Mouse (Mus musculus) CH12F3 (cell line): Measurements from ENCODE around the gene Dolk.

Source experiments
- in situ Hi-C: fragments of 300-500 bp; cut with MboI; formaldehyde crosslinking; loops from 2 replicates; pipeline ENCODE4 v1.14.3; 2020; ENCODE audit warnings: low sequenced_read_pairs

The Dolk gene

DNA sequence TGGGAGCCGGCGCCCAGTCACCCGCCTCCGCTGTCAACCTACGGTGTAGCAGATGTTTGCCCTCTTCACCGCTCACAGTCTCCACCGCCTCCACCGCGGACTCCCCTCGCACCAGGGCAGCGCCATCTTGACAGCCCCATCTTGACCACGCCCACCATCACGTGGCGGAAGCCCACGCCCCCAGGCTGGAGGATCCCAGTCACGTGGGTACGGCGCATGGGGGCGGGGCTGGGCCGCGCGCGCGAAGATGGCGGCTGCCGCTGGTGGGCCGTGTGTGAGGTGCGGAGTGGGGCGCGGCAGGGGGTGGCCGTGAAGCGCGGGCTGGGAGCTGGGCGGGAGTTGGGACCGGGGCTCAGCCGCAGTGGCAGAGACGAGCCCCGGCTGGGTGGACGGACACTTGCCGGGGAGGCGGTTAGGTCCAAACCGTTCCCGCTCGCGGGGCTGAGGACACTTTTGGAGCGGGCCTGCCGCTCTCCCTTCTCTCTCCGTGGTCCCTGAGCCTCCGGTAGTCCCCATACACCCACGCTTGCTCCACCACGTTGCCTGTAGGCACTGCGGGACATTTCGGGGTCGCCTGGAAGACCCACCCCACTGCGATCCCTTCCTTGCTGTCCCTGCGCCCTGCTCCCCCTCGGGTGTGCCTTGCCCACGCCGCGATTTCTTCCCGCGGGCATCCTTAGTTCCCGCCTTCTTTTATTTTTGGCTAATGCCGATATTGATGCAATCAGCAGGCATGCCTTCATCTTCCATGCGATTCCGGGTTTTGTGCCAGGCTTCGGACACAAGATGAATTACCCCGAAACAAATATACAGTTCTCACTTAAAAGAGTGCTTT is at the start of gene Dolk, which contains the start of gene Nup188:
Gene Dolk (minus strand): TSS at position 143 of the 835 bp plus-strand sequence.
Gene Nup188 (plus strand): TSS at position 206 of the 835 bp plus-strand sequence.
- in situ Hi-C loops: no loop called here

DNA sequence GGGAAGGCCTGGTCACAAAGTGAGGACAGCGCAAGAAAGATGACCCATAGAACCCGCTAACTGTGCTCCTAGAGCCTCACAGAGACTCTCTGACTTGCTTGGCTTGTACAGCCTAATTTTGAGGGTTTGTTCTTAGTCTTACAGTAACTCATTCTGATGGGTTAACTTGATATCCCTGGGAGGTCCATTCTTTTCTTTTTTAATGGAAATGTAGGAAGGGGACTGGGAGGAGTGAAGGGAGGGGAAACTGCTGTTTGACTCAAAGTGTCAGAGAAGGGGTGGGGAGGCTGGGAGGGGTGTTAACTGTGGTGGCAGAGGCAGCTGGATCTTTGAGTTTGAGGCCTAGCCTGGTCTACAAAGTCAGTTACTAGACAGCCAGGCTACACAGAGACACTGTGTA is 49.2 kb upstream of the Dolk start:
- in situ Hi-C loops: no loop called here

DNA sequence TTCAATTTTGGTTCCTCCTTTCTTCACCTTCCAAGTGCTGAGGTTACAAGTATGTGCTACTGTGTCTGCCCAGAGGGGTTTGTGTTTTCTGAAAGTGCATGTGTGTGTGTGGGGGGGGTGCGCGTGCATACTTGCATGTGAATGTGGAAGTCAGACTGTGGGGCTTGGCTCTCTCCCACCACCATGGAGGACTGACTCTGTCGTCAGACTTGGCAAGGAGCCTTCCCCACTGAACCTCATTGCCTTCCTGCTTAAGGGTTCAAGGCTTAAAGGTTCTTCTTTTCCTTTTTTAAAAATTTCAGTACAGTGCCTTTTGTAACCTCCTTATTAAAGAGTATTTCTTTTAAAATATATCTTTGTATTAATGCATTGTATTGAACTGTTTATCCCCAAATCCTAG is 42.7 kb upstream of the Dolk start:
- in situ Hi-C loops: no loop called here

DNA sequence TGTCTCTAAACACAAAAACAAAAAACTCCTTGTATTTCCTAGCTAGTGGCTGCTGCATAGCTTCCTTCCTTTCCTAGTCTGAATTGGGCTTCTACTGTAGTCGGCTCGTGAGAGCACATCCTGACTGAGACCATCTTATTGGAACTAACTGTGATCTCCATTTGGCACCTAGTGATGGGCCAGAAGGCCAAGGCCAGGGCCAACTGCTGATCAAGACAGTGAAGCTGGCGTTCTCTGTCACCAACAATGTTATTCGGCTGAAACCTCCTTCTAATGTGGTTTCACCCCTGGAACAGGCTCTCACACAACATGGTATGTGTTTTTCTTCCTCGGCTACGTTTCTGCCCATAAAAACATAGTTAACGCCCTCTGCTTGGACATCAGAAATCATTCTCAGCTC is 41.1 kb upstream of the Dolk start:
- in situ Hi-C loops: no loop called here

DNA sequence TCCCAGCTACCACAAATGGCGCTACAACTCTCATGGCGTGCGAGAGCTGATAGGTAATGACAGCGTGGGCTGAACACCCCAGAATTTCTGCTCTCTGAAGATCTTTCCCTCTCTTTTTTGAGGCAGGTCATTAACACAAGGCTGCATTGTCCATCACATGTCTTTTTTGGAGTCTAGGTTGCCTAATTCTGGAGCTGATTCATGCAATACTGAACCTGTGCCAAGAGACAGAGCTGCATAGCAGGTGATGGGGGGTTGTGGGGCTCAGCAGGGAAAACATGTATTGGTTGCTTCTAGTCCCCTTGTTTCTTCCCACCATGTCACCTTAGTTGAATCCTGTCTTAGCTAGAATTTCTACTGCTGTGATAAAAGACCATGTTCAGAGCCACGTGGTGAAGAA is 39.2 kb upstream of the Dolk start:
- in situ Hi-C loops: no loop called here

DNA sequence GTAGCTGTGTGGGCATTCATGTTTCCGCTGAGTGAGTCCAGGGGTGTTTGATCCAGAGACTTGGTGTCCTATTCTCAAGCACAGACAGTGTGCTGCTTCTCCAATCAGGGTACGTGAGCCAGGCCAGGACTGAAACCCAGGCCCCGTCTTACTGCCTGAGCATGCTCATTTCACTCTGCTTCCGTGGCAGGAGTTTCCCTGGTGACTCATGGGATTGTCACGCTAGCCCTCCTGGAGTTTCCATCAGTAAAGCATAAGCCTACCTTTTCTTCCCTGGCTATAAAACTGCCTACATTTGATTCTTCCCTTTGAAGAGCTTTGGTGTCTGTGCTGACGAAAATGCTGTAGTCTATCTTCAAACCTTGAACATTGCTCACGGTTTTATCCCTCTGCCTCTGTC is 37.0 kb upstream of the Dolk start:
- in situ Hi-C loops: no loop called here

DNA sequence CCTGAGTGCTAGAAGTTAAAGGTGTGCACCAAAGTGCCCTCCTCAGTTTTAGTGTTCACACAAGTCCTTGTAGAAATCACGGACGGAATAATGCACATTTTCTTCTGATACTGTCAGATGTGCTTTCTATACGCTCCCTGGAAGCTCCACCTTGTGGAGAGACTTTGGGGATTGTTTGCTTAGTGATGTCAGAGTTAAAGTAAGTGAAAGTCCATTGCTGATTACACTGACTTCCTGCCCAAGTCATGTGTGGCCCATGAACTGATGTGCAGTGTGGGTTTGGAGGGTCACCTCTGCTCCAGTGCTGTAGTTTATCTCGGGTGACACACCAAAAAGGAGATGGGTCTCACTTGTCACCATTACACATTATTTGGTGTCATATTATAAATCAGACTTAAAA is 33.1 kb upstream of the Dolk start:
- in situ Hi-C loops: no loop called here

DNA sequence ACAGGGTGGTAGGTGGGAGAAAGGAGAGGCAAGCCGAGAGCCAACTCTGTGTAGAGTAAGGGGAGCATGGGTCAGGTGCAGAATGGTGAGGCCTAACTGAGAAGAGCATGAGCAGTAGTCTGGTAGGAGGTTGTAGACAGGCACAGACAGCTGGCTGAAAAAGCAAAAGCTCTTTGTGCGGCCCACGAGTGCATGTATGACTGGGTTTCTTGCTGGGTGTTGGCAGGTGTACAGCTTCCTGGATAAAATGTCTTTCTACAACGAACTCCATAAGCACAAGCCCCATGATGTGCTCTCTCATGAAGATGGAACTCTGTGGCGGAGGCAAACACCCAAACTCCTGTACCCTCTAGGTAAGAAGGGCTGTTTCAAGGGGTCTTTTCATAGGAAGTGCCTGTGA is 30.8 kb upstream of the Dolk start:
- in situ Hi-C loops: no loop called here

DNA sequence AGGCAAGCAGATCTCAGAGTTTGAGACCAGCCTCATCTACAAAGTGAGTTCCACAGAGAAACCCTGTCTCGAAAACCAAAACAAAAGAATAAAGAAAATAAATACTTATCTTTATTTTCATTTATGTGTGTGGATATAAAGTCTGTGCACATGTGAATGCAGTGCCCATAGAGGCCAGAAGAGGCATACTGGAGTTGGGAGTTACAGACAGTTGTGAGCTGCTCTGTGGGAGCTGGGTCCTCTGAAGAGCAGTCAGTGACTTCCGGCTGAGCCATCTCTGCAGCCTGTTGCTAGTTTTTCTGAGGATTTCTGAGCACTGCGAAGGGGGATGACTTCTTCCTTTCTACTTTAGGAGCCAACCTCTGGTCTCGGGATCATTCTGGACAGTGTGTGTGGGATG is 30.0 kb upstream of the Dolk start:
- in situ Hi-C loops: no loop called here

DNA sequence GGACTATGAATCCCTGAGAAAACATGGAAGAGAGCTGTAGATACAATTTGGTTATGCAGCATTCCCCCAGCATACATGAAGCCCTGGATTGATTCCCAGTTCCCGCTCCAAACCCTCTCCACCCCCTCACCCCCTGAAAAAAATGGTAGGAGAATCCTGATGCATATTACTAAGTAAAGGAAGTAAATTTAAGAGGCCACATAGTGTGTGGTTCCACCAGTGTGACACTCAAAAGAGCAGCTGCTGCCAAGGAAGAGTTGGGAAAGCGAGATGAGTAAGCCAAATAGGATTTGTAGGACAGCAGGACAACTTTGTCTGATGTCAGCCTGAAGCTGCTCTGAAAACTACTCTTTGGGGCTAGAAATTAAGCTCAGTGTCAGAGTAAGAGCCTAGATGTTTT is 25.3 kb upstream of the Dolk start:
- in situ Hi-C loops: no loop called here

DNA sequence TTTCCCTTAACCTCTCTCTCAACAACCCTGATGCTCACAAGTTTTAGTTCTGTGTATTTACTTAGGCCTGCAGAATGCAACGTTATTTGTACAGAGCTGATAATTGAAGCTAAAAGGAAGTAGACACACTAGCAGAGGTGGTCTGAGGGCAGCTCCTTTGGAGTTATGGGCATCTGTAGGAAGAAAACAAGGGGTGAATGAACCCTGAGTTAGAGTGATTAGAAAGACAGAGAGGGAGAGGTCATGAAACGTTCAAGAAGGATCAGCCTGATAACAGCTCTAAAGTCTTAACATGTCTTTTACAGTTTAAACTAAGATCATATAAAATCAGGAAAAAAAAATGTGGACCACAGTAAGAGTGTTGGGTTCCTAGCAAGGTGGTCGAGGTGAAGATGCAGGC is 23.2 kb upstream of the Dolk start:
- in situ Hi-C loops: no loop called here

DNA sequence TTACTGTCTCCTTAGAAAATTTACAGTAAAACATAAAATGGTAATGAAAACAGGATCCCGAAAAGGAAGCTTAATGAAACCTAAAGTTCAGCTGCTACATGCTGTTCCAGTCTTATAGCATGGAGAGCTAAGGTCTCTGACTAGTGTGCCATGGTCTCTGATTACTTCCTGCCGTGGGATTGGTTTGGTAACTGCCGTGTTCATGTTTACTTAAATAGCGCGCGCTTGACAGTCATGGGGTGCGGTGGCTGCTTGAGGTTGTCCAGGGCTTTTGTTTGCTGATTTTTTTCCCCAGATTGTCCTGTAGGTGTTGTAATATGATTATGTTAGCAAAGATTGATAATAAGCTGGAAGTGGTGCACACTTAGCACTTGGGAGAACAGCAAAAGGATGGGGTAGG is 20.0 kb upstream of the Dolk start:
- in situ Hi-C loops: no loop called here

DNA sequence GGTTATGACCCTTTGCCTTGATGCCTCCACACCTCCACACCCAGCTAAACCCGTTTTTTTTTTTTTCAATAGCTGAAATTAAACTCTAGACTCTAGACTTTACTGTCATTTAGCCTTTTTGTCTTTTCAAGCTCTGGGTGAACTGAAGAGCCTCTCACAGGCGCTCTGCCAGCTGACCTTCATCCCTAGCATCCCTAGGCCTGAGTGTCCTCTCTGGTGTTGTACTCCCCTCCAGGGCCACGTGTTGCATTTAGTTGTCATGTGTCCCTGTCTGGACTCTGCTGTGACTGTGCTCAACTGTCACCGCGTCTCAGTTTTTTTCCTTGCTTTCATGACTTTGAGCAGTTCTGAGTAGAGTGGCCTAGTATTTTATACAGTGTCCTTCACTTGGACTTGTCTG is 13.8 kb upstream of the Dolk start:
- in situ Hi-C loops: no loop called here

DNA sequence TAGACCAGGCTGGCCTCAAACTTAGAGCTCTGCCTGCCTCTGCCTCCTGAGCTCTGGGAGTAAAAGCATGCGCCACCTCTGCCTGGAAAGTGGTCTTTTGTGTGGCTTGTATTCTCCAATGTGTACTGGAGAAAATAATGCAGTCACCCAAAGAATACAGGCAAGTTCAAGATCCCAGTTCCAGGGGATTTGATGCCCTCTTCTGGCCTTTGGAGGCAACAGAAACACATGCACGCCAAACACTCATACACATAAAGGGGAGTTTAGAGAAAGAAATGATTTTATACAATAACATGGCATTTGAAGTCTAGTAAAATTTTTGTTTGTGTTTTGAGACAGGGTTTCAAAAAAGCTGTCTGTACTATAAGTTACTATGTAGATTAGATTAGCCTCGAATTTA is 13.4 kb upstream of the Dolk start:
- in situ Hi-C loops: no loop called here

DNA sequence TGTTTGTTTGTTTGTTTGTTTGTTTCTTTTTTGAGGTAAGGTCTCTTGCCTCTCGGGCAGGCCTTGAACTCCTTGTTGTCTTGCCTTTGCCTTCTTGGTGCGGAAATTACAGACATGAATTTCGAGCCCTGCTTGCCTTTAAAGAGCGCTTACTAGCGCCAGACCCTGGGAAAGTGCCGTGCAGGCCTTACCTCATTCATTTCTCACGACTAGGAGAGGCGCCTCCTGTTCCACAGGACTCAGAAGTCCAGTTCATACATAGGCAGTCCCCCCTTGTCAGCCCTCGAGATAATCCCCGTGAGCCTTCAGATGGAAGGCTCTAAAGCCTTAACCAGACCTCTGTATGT is 866 bp upstream of the Dolk start:
- in situ Hi-C loops: no loop called here

DNA sequence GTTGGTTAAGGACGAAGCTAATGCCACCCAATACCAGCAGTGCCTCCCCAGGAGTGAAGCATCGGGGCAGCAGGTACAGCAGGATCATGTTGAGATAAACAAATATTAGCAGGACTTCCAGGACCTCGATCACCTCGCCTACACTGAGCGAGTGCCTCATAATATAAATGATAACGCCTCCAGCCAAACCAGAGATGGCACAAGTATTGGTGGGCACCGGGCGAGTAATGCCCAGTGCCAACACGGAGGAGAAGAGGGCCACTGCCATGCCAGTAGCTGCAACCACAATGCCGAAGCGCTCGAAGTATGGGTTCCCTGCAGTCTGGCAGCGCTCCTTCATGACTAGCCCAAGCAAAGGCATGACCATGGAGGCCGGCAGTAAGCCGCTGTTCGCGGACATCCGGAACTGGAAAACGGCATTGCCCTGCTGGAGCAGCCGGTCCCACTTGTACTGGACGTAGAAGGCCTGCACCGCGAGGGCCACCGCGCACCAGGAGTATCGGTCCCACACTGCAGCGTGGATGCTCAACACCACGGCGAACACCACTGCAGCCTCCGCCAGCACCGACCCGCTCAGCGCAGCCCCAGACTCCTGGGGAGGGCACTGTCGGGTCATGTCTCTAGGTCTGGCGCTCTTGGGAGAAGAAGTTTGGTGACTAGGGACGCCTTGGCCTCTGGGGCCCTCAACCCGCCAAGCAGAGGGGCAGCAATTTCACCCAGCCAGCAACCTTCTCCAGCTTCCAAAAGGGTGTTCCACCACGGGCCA is 535 bp downstream of the Dolk start:
- in situ Hi-C loops: no loop called here

DNA sequence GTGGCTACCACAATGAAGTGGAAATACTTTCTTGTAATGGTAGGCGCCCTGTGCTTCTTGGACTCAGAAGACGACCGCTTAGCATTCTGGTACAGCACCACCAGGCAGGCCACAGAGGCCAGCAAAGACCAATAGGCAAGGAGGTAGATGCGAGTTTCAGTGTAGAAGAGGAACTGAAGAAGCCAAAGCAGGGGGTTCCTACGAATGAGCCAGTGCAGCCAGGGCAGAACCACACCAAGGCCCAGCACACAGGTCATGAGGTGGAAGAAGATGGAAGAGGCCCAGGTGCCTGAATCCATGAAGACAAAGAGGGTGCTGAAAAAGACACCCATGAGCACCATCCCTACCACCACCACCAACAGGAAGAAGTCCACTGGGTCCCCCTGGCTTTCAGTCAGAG is 1.1 kb downstream of the Dolk start:
- in situ Hi-C loops: no loop called here

DNA sequence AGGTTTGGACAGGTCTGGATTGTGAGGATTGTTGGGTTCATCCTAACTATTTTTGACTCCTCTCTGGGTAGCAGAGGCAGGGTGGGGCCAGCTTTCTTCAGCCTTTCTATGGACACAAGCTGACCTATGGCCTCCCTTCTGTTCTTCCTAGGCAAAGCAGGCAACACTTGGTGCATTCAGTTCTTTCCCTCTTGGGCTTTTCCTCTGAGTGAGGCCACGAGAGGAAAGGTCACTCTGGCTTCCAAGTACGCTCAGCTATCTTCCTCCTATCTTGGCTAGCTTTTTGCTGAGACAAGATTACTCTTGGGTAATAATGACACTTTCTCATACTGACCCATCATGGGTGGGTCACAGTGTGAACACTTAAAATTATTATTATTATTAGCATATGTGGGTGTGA is 2.9 kb downstream of the Dolk start:
- in situ Hi-C loops: no loop called here

DNA sequence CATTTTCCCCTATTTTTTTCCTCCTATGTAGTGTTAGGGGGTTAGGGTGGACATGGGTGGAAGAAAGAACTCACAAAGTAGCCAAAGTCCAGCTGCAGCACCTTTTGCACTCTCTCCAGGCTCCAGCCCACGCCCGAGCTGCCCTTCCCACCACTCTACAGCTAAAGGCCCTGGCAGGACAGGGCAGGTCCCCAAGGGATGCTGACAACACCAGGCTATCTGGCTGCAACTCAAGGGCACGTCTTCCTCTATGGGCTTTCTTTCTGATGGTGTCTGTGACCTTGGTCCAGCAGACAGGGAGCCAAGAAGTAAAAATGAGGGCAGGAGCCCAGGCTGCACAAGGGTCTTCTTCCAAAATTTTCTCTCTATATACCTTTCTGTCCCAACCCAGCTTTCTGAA is 4.5 kb downstream of the Dolk start:
- in situ Hi-C loops: no loop called here

DNA sequence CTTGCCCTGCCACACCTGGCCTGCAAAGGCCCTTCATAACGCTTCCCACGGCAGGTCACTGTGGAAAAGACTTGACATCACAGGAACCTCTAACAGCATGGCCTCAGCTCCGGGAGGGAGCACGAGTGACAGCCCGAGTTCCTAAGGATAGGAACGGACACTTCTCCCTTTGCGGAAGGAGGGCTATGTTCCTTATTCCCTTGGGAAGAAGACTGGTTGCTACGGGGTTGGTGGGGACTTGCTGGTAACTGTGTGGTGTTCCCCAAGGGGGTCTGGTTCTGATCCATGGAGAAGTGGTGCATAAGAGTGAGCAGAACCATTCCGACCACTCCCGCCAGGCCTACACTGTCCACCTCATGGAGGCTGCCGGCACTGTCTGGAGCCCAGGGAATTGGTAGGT is 5.4 kb downstream of the Dolk start, which contains the start of gene Gm28038:
Gene Gm28038 (plus strand): TSS at position 301 of the 400 bp plus-strand sequence.
- in situ Hi-C loops: no loop called here

DNA sequence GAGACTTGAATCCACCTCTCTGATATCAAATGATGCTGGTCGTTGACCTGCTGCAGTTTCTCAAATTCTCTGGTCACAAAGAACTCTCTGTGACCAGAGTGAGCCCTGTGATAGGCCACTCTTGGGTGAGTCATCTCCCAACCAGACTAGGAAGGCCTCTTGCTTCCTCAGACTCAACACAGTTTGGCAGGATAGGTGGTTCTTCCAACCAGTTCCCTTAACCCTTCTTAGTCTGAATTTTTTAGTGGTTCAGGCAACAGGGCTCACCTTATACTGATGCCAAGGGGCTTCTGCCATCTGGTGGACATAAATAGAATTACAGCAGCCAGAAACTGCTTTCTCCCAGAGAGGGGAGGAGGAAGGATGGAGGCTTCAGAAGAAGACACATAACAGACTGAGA is 16.0 kb downstream of the Dolk start:
- in situ Hi-C loops: no loop called here

DNA sequence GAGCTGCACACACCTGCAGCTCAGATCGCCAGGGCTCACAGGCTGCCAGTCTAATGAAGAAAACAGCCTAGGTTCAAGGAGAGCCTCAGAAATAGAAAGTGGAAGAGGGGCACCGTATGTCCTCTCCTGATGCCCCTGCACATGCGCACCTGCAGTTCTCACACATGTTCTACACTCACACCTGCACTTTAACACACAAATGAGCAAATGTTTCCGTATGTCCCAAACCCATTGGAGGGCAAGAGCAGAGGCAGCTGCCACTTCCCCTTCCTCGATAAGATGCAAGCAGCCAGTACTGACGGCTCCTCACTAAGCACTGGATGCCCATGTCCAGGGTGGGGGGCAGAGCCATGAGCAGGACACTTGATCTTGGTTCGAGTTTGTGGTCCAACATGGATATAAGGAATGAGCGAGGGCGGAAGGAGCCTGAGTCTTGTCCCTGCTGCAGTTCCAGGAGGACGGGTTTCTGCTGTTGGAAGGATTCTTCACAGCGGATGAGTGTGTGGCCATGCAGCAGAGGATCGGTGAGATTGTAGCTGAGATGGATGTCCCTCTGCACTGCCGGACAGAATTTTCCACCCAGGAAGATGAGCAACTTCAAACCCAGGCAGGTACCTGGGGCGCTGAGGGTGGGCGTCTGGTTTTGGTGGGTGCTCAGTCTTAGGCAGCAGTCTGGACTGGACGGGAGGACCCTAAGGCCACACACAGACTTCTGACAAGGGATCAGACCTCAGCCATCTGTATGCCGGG is 16.7 kb downstream of the Dolk start:
- in situ Hi-C loops: no loop called here
